Mouse (Mus musculus): Measurements from ENCODE around the gene Ankrd11.

Gene Ankrd11

DNA sequence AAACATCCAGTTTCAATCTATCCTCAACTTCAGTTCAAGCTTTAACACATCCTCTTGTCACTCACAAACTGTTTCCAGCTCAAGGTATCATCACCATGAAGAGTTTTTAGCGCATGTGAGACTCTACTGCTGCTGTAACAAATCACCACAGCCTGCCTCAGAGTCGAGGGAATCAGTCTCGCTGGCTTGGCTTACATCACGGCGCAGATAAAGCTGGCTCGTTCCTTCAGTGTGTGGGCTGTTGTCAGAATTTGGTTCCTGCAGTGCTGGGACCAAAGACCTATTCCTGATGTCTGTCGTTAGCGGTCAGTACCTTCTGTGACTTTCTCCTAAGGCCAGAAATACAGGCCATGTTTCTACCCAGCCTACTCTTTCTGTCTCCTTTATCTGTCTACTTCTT lies 144.9 kb downstream of the Ankrd11 start:
- no peak for DNase-seq (ENCODE audit: low read depth, low spot score)

DNA sequence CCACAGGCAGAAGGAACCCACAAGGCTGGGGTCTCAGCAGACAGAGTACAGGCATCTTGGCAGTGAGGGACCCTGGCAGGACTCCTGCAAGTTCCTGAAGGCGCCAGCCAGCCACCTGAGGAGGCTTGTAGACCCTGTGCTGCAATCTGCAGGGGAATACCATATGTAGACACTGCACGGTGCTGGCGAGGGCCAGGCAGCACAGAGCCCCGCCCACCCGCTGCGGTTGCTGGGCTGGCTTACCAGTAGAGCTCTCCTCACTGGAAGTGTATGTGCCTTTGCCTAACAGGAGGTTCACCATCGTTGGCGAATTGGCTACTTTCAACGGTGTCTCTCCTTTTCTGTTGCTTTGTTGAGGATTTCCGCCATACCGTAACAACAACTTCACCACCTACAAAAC lies 145.8 kb downstream of the Ankrd11 start:
- no peak for DNase-seq (ENCODE audit: low read depth, low spot score)

- no peak for DNase-seq (ENCODE audit: low read depth, low spot score)
These were observed 148.6 kb downstream of the Ankrd11 start for GRCm38 (mm10) chr8:122893451-122893850.

GRCm38 (mm10) chr8:122891440-122891839 lies 150.6 kb downstream of the Ankrd11 start:
- no peak for DNase-seq (ENCODE audit: low read depth, low spot score)

GRCm38 (mm10) chr8:122883671-122884070 lies 158.4 kb downstream of the Ankrd11 start:
- DNase-seq (ENCODE audit: low read depth, low spot score), result no peak

- DNase-seq (ENCODE audit: low read depth, low spot score), result no peak
These were observed 161.8 kb downstream of the Ankrd11 start for GRCm38 (mm10) chr8:122880302-122880701.

DNA sequence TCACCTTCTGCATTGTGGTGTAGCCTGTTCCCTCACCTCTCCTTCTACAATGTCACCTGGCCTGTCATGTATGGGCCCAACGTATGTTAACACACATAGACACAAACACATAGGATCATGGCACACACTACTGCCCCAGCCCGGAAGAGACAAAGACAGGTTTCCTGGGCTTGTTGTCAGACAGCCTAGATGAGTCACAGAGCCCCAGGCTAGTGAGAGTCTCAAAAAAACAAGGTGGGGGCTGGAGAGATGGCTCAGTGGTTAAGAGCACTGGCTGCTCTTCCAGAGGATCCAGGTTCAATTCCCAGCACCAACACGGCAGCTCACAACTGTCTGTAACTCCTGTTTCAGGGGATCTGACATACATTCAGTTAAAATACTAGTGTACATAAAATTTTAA lies 163.8 kb downstream of the Ankrd11 start:
- DNase-seq (ENCODE audit: low read depth, low spot score), result no peak

DNA sequence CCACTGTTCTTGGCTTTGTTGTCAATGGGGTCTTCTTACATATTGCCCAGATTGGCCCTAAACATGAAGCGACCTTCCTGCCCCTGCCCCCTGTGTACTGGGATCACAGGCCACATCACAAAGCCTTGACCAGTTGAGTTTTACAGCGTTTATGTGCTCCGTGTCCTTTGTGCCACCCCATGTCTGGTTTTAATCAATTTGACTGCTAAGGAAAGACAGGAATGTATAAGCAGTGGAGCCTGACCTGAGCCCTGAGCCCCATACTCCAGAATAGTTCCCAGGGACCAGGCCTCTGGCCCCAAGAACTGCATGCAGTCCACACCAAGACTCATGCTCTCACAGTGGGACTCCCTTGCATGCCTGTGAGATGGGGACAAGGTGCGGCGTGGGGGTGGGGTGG lies 166.9 kb downstream of the Ankrd11 start:
- no peak for DNase-seq (ENCODE audit: low read depth, low spot score)

- DNase-seq (ENCODE audit: low read depth, low spot score), result no peak
These were observed 168.9 kb downstream of the Ankrd11 start for GRCm38 (mm10) chr8:122873171-122873570.

DNA sequence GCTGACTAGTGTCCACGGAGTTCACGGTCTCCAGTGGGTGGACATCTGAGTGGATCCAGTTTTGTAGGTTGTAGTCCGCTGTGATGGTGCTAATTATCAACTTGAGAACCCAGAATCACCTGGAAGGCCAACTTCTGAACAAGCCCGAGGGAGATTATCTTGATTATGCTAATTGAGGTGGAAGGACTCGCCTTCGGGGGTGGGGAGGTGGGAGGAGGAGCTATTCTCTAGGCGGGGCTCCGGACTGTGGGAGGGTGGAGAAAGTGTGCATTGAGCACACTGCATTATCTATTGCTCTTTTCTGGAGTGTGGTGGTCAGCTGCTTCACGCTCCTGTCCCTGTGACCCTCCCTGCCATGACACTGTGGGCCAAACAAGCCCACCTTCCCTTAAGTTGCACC lies 170.4 kb downstream of the Ankrd11 start:
- no peak for DNase-seq (ENCODE audit: low read depth, low spot score)

DNA sequence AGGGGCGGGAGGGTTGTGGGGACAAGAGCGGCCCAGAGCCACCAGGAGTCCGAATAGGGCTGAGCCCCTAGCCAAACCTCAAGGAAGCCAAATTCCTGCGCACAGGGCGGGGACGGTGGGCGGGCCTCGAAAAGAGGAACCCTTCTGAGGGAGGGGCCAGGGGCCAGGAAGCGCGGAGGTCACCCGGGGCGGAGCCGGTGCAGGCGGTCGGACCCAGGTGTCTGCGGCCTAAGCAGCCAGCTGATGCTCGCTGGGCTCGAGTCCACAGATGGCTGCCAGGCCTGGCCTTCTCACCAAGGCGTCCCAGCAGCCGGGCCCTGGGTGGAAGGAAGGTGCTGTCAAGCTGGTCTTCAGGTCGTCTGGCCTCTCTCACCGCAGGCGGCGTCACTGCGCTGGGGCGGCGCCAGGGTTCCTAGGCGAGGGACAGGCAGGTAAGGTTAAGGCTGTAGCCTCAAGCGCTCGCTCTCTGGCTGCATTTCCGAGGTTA lies 171.7 kb downstream of the Ankrd11 start:
- peak; percentile 60 for DNase-seq (ENCODE audit: low read depth, low spot score)

DNA sequence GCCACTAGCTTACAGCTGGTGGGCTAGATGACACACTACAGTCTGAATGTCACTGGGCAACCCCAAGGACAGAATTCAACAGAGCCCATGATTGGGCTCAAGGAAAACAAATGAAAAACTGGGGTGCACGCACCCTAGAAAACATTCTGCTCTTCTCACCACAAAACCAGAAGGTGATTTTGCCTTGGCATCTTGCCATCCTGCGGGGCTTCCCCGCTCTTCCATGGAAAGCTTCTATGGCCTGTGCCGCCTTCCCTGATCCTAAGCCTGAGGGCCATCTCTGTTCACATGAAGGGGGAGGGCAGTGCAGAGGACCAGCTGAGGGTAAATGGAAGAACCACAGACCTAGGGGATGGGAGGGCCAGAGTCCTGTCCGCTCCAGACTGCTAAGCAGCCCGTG lies 174.1 kb downstream of the Ankrd11 start:
- no peak for DNase-seq (ENCODE audit: low read depth, low spot score)

DNA sequence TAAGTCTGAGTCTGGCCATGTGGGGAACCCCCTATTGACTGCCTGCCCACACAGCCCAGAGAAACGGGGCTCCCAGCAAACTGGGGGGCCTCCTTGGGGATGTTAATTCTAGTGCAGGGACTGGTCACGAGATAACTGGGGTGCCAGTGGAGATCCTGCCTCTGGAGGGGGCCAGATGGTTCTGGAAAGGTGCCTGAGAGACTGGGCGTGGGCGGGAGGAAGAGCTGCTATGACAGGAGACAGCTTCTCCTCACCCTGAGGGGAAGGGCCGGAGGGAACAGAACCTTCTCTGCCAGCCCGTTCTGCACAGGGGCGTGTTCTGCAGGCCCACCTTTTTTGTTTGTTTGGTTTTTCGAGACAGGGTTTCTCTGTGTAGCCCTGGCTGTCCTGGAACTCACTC lies 175.8 kb downstream of the Ankrd11 start:
- no peak for DNase-seq (ENCODE audit: low read depth, low spot score)

GRCm38 (mm10) chr8:122865441-122865840 lies 176.6 kb downstream of the Ankrd11 start:
- no peak for DNase-seq (ENCODE audit: low read depth, low spot score)

- DNase-seq (ENCODE audit: low read depth, low spot score), result no peak
These were observed 177.4 kb downstream of the Ankrd11 start for GRCm38 (mm10) chr8:122864719-122865129.

DNA sequence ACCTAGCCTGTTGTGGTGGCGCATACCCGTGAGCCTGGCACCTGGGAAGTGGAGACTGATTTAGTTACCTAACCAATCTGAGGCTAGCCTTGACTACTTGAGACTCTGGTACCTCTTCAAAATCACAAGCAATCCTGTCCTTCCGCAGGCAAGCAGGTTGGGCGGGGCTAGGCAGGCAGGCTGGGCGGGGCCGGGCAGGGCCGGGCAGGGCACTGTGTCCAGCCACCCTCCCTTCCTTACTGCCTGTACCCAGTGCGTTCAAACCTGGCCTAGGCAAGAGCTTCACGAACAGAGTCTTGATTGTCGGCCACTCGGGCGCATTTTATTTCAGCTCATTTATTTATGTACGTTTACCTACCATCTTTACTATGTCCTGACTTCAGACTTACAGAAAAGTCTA lies 182.2 kb downstream of the Ankrd11 start:
- no peak for DNase-seq (ENCODE audit: low read depth, low spot score)

GRCm38 (mm10) chr8:122856288-122856687 lies 185.8 kb downstream of the Ankrd11 start:
- no peak for DNase-seq (ENCODE audit: low read depth, low spot score)

GRCm38 (mm10) chr8:122855123-122855522 lies 187.0 kb downstream of the Ankrd11 start:
- no peak for DNase-seq (ENCODE audit: low read depth, low spot score)

DNA sequence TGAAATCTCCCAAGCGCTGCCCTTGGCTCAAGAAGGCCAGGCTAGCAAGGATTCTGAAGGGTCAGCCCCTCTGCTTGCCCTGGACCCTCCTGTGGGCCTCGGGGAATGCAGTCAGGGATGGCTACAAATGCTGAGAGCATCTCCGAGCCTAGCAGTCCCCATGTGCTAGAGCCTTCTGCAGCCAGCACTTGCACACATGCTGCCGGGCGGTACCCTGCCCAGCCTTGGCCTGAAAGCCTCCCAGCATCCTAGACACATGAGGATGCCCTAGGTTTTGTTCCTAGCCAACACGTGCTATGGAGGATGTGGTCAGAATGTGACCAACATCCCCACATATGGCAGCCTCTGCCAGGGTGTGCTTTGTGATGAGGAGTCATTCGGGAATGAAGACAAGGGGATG lies 187.7 kb downstream of the Ankrd11 start:
- no peak for DNase-seq (ENCODE audit: low read depth, low spot score)

- no peak for DNase-seq (ENCODE audit: low read depth, low spot score)
These were observed 188.7 kb downstream of the Ankrd11 start for GRCm38 (mm10) chr8:122853340-122853771.

- DNase-seq (ENCODE audit: low read depth, low spot score), result no peak
These were observed 189.6 kb downstream of the Ankrd11 start for GRCm38 (mm10) chr8:122852546-122852905.

DNA sequence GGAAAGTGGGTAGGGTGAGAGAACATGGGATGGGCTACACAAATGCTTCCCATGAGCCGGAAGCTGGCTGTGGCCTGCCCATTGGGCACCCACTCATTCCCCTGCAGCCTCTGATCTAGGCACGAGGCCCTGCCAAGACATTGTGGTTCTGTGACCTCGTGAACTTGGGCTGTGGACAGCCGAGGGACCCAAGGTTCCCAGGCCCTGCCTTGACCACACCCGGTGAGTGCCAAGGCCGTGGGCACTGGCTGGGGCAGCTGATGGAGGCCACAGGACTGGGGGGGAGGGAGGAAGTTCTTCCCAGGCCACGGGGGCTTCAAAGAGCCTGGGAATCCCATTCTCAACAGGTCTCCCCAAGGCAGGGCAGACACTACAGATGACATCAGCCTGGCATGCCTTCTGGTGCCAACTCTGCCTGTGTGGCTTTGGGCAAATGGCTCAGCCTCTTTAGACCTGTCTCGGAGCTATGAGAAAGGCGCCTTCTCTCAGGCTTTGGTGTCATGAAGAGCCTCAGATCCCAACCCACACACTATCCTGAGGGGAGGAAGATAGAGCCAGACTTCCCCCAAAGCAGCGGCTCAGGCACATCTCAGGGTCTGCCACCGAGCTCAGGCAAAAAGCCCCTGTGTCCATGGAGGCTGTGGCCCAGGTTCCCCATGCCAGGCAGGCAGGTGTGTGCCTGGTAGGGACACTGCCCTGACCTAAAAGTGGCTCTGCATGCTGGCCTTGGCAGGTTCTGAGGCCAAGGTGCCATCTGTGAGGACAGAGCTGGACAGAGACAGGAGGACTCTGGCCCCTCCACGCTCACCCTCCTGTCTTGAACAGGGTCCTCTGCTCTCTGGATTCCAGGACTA lies 190.2 kb downstream of the Ankrd11 start:
- no peak for DNase-seq (ENCODE audit: low read depth, low spot score)

DNA sequence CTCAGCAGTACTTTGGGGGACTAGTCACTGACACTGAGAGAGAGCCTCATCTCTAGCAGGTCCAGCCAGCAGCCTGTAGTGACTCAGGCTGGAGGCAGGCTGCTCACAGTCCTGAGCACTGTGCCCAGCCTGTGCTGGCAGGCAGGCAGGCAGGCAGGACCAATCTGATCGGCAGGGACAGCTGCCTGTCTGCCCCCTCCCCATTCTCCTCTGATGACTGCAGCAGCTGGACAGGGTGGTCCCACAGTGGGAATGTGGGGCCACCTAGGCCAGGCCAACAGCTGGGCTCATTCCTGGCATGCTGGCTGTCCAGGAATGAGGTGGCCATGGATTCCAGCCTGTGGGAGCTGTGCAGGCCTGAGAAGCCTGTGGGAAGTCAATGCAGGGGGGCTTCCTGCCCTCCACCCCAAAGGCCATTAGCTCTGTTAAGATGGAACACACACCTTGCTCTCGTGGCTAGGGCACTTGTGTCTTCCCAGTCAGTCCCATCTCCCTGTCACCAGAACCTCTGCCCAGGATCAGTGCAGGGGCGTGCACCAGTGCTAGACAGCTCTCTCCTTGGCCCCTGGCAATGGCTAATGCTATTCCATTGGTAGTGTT lies 191.3 kb downstream of the Ankrd11 start:
- no peak for DNase-seq (ENCODE audit: low read depth, low spot score)

Measured in WW6 (cell line).